Mouse (Mus musculus) heart, embryonic 12.5 days (tissue): ENCODE results near the gene Ubxn11. TPM values are rescaled to one million over a fixed set of nuclear protein-coding genes. Genes with fewer than 3 reads are reported as not detected.
"Not testable (repeated sequence)": the region's sequence is repeated elsewhere in the genome, so short reads cannot be mapped to it uniquely, and the experiment has no call there.

Experiments used
- ATAC-seq: fragments of 200-750 bp; cut with Nextera tagmentation; 2 replicates; pipeline ENCODE4 v1.8.0; 2017; ENCODE audit warnings: moderate TSS enrichment, moderate library complexity; ENCODE audit not compliant: insufficient number of reproducible peaks, low FRiP score
- H3K27ac ChIP-seq: fragments of 300-500 bp; sonication (generic); 2 replicates; pipeline ENCODE4 v1.5.1; 2016; ENCODE audit warnings: mild to moderate bottlenecking, moderate library complexity; ENCODE audit not compliant: poor library complexity, severe bottlenecking
- H3K27me3 ChIP-seq: fragments of 300-500 bp; sonication (generic); replicated peaks from 2 replicates; pipeline ENCODE4 v1.6.1; 2016; ENCODE audit warnings: mild to moderate bottlenecking, moderate library complexity
- H3K36me3 ChIP-seq: fragments of 300-500 bp; sonication (generic); 2 replicates; pipeline ENCODE4 v1.6.1; 2016; ENCODE audit warnings: mild to moderate bottlenecking, moderate library complexity
- H3K4me1 ChIP-seq: fragments of 300-500 bp; sonication (generic); replicated peaks from 2 replicates; pipeline ENCODE4 v1.6.1; 2016; ENCODE audit warnings: mild to moderate bottlenecking
- H3K4me2 ChIP-seq: fragments of 300-500 bp; sonication (generic); 2 replicates; pipeline ENCODE4 v1.6.1; 2016; ENCODE audit warnings: mild to moderate bottlenecking, moderate library complexity
- H3K4me3 ChIP-seq: fragments of 300-500 bp; sonication (generic); 2 replicates; pipeline ENCODE4 v1.5.1; 2016; ENCODE audit warnings: mild to moderate bottlenecking
- H3K9ac ChIP-seq: fragments of 300-500 bp; sonication (generic); 2 replicates; pipeline ENCODE4 v1.6.1; 2016; ENCODE audit warnings: mild to moderate bottlenecking, moderate library complexity
- H3K9me3 ChIP-seq: fragments of 300-500 bp; sonication (generic); replicated peaks from 2 replicates; pipeline ENCODE4 v1.6.1; 2016; ENCODE audit warnings: mild to moderate bottlenecking, moderate library complexity
- WGBS: fragments of 180-500 bp; shearing (Covaris S2); methylation state at CpG from one replicate; pipeline ENCODE4 v1.1.7; 2016; 5-methylcytosine and 5-hydroxymethylcytosine counted together
- polyA plus RNA-seq: library from polyadenylated mRNA; unstranded; fragments of >200 nt; fragmentation: Nextera tagmentation; extraction: Ambion mirVana; gene quantifications from 2 replicates; pipeline ENCODE4 v1.2.1, GENCODE M21; 2016

Gene Ubxn11
- polyA plus RNA-seq, 1 experiment from 2014 or later: 2.7 TPM

DNA sequence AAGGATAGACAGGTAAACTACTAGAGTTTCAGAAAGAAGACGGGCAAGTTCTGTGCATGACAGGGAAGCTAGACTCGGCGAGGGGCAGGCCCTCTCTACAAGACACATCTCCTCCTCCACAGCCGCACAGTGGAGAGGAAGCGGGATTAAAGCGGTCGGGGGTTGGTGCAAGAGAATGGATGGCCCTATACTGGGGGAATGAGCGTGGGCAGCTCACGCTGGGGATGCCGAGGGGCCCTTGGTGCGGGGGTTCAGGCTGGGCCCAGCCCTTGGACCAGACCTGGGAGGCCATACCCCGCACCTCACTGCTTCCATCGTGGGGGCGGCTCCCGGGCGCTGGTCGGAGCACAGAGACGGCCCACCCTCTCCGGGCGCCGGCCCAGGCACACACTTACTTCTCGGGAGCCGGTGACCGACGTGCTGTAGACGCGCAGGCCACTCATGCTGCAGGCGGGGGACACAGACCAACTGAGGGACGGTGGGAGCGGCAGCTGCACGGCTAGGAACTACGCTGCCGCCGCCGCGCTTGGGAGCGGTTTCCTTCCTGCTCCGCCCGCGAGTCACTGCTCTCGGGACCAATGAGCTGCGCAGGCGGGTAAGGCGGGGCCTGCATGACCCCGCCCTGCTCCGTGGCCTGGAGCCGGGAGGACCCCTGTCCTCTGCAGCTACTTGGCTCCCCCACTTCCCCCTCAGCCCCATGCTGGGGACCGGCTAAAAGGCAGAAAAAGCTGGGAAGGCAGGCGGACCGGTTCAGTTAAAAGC, 26.0 kb downstream of the Ubxn11 start, which contains the start of gene Sh3bgrl3:
TSS of gene Sh3bgrl3 (minus strand) at position 569 of the 762 bp plus-strand sequence.
- Histone ChIP-seq H3K4me1 (peaks cover 44% of the 10 kb centered on the region), H3K27ac (peak within 1 kb of the TSS; percentile 86), H3K9ac (peak within 1 kb of the TSS; percentile 86), H3K9me3 (no peaks in the 10 kb centered on the region), H3K4me2 (peak within 1 kb of the TSS; percentile 90), H3K36me3 (peaks cover 21% of the 10 kb centered on the region), H3K4me3 (peak within 1 kb of the TSS; percentile 88), H3K27me3 (no peaks in the 10 kb centered on the region; the same call in 1 of the 2 replicates)
- WGBS: under 1% methylated on average over 50 of the region's 50 CpGs
- ATAC-seq: peak; percentile 92

DNA sequence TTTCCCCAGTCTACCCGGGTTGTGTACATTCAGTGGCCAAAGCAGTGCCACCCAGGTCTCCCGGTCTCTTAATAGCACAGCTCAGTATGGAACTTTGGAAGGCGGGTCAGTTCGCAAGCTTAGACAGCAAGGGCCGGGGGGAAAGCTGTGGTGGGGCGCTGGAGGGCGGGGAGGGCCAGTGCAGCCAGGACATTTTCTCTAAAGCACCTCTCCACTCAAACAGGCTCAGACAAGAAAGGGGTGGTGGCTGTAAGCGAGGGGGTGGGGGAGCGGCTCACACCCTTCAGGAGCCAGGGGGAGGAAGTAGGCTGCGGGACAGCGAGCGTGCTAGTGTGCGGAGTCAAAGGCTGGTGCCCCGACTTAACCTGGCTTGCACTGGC, 26.6 kb downstream of the Ubxn11 start:
- 2% methylated on average over 14 of the region's 14 CpGs for WGBS
- H3K9me3 ChIP-seq: no peaks in the 10 kb centered on the region
- H3K4me3 ChIP-seq: peak overlapping the region; percentile 88
- peak overlapping the region; percentile 86 for H3K27ac ChIP-seq
- H3K4me1 ChIP-seq: peaks cover 42% of the 10 kb centered on the region
- peak; percentile 53 for ATAC-seq
- H3K36me3 ChIP-seq: peaks cover 21% of the 10 kb centered on the region
- no peaks in the 10 kb centered on the region for H3K27me3 ChIP-seq
- H3K9ac ChIP-seq: peak overlapping the region; percentile 86
- peak overlapping the region; percentile 90 for H3K4me2 ChIP-seq

DNA sequence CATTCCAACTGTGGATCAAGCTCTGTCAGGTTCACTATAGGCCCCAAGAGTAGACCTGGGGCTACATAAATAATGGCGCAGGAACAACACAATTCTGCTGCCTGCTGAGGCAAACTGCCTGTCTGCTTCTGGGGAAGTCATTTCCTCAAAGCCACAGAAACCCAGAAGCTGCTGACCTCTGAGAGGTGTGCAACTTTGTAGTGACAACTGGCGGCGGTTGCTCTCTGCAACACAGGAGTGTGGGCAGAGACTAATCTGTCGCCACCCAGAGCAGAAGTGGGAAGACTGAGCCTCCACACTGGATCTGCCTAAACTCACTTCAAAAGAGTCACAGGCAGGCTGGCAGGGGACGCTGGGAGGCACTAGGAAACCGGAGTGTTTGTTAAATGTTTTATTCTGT, 27.1 kb downstream of the Ubxn11 start:
- H3K9ac ChIP-seq: peak overlapping the region; percentile 86; the same call in 1 of the 2 replicates

DNA sequence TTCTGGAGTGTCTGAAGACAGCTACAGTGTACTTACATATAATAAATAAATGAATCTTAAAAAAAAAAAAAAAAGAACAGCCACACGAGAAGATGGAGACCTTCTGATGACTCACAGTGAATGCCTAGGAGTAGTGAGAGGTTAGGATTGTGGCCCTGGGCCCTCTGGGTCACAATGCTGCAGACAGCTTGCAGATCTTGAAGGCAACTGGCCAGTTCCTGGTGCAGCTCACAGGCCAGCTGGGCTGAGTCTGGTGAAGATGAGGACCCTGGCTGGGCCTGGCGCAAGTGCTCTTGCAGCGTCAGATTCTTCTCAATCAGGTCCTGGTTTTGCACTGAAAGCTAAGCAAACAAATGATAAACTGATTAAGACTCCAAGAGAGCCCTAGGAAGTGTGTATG, 29.7 kb downstream of the Ubxn11 start:
- no peak for ATAC-seq
- 81% methylated on average over 3 of the region's 3 CpGs for WGBS

More for the DNA sequence above, 27.1 kb downstream of the Ubxn11 start:
- WGBS: 21% methylated on average over 6 of the region's 6 CpGs
- Histone ChIP-seq H3K4me2 (peak overlapping the region; percentile 90), H3K4me1 (peaks cover 37% of the 10 kb centered on the region), H3K36me3 (peaks cover 21% of the 10 kb centered on the region), H3K27me3 (no peaks in the 10 kb centered on the region), H3K27ac (peak overlapping the region; percentile 86; the same call in 1 of the 2 replicates), H3K9me3 (no peaks in the 10 kb centered on the region), H3K4me3 (peak overlapping the region; percentile 88; the same call in 1 of the 2 replicates)
- no peak for ATAC-seq

DNA sequence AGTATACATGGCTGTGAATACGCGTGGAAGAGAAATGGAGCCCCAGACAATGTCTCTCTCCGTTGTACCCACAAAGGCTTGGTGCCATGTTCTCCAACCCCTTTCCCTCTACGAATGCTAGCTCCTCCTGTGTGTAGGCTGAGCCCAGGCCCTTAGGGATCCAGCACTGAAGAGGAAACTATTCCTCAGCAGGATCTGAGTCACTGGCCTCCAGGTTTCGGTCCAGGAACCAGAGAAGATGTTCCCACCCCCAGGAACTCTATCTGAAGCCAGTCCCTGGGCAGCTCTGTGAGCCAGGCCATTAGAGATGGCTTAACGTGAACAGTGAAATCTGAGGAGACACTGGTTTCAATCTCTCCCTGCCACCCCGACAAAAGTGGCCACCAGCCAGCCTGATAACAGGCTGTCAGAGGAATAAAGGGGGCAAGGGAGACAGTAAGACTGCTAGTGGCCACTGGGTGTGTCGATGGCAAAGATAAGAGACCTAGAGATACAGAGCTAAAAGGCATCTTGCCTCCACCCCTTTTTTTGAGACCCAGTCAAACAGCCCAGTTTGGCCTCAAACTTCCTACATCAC, 30.2 kb downstream of the Ubxn11 start:
- no peak overlapping the region for H3K4me3 ChIP-seq
- no peak overlapping the region for H3K9ac ChIP-seq
- WGBS: 53% methylated on average over 8 of the region's 8 CpGs
- no peak overlapping the region; the same call in 1 of the 2 replicates for H3K27ac ChIP-seq
- peaks cover 18% of the 10 kb centered on the region for H3K36me3 ChIP-seq
- ATAC-seq: no peak
- H3K4me2 ChIP-seq: no peak overlapping the region
- no peaks in the 10 kb centered on the region for H3K27me3 ChIP-seq
- no peaks in the 10 kb centered on the region for H3K9me3 ChIP-seq
- H3K4me1 ChIP-seq: peaks cover 36% of the 10 kb centered on the region

More for the DNA sequence above, 29.7 kb downstream of the Ubxn11 start:
- no peak overlapping the region for H3K4me3 ChIP-seq
- H3K9me3 ChIP-seq: no peaks in the 10 kb centered on the region
- H3K36me3 ChIP-seq: peaks cover 15% of the 10 kb centered on the region
- H3K9ac ChIP-seq: no peak overlapping the region
- peaks cover 38% of the 10 kb centered on the region for H3K4me1 ChIP-seq
- H3K4me2 ChIP-seq: no peak overlapping the region
- H3K27ac ChIP-seq: no peak overlapping the region
- no peaks in the 10 kb centered on the region for H3K27me3 ChIP-seq

DNA sequence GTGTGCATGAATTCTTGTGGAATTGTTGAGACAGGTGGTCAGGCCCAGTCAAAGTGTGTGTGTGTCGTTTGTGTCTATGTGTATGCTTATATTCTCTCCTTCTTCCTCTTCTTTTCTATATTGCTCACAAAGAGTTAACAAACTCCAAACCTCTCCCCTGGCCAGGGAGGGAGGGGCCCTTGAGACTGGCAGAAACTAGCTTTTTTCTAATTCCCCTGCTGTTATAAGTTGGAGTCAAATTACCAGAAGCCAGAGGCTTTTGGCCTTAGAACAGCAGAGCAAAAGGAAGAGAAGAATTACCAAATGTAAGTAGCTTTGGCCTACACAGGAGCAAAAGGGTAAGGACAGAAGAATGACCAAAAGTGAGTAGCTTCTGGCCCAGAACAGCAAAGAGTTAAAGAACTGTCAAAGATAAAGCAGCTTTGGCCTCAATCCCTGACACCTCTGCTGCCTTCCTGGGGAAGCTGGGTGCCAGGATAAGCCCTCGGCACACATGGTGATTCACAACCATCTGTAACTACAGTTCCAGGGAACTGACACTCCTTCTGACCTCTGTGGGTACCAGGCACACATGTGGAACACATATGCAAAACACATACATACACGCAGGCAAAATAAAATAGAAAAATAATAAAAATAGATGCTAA, 34.0 kb downstream of the Ubxn11 start:
- Histone ChIP-seq H3K9me3 (no peaks in the 10 kb centered on the region), H3K4me1 (peaks cover 17% of the 10 kb centered on the region), H3K27me3 (no peaks in the 10 kb centered on the region), H3K9ac (no peak overlapping the region; the same call in 1 of the 2 replicates), H3K4me2 (no peak overlapping the region), H3K27ac (no peak overlapping the region), H3K4me3 (no peak overlapping the region), H3K36me3 (peaks cover 14% of the 10 kb centered on the region)
- ATAC-seq: no peak
- 28% methylated on average over 3 of the region's 3 CpGs for WGBS

DNA sequence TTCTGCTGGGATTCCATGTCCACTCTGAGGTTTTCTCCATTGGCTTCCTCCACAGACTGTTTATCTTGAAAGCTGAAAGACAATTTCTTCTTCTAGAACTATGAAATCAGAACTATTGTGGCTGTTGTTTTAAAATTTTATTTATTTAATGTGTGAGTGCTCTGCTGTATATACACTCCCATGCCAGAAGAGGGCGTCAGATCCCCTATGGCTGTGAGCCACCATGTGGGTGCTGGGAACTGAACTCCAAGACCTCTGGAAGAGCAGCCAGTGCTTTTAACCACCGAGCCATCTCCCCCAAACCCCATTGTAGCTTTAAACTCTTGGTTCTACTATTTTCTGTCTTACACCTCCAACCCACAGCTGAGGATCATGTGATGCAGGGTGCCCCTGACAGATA, 36.5 kb downstream of the Ubxn11 start:
- no peaks in the 10 kb centered on the region for H3K9me3 ChIP-seq
- peaks cover 14% of the 10 kb centered on the region for H3K4me1 ChIP-seq
- ATAC-seq: no peak
- H3K36me3 ChIP-seq: peaks cover 19% of the 10 kb centered on the region
- no peak overlapping the region for H3K9ac ChIP-seq
- no peak overlapping the region for H3K4me2 ChIP-seq
- WGBS: 79% methylated on average over 2 of the region's 2 CpGs
- H3K27ac ChIP-seq: no peak overlapping the region
- no peaks in the 10 kb centered on the region for H3K27me3 ChIP-seq
- no peak overlapping the region for H3K4me3 ChIP-seq

DNA sequence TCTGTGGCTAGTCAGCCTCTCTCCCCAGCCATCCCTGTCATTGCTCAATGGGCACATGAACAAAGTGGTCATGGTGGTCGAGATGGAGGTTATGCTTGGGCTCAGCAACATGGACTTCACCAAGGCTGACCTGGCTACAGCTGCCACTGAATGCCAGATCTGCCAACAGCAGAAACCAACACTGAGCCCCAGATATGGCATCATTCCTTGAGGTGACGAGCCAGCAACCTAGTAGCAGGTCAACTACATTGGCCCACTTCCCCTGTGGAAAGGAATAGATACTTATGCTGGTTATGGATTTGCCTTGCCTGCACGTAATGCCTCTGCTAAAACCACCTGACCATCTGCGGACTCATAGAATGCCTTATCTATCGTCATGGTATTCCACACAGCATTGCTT, 41.9 kb downstream of the Ubxn11 start:
- H3K9ac ChIP-seq, H3K27me3 ChIP-seq, H3K4me3 ChIP-seq, H3K9me3 ChIP-seq, H3K4me2 ChIP-seq, ATAC-seq, H3K27ac ChIP-seq, H3K4me1 ChIP-seq: not testable (repeated sequence)
- H3K36me3 ChIP-seq: peaks cover 49% of the 10 kb centered on the region
- WGBS: 85% methylated on average over 5 of the region's 5 CpGs

DNA sequence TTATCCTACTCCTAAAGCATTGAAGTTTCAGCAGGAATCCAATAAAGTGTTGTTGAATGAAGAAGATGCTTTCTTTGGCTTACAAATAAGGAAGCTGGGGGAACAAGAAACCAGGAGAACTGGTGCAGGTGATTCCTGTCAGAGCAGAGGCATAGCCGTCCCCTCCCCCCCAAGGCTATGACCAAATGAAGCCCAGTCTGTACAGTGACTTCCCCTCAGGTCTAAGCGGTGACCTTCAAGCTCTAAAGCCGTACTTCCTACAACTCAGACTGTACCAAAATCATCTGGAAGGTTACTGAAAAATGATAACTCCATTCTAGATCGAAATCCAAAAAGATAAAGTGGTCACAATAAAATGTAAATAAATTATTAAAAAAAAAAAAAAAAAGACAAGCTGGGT, 47.0 kb downstream of the Ubxn11 start:
- no peak overlapping the region for H3K27ac ChIP-seq
- no peak overlapping the region for H3K9ac ChIP-seq
- no peak for ATAC-seq
- WGBS: 92% methylated on average over 4 of the region's 4 CpGs
- peaks cover 82% of the 10 kb centered on the region for H3K36me3 ChIP-seq
- no peaks in the 10 kb centered on the region for H3K9me3 ChIP-seq
- H3K4me3 ChIP-seq: no peak overlapping the region
- H3K4me2 ChIP-seq: no peak overlapping the region
- no peaks in the 10 kb centered on the region for H3K4me1 ChIP-seq
- H3K27me3 ChIP-seq: no peaks in the 10 kb centered on the region

DNA sequence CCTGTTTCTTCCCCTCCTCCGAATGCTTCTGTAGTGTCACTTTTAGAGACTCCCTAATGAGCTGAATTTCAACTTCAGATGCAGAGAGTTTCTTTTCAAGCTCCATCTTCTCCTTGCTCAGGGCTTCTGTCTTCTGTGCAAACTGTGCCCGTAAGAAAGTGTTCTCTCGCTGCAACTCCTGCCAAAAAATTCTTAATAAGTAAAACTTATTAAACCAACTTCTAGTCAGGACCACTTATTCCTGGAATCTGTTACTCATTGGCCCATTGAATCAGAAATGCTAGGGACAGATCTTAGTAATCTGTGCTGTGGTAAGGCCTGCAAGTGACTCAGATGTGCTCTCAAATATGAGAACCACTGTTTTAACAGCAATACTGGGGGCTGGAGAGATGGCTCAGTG, 49.7 kb downstream of the Ubxn11 start:
- ATAC-seq: no peak
- H3K4me1 ChIP-seq: peaks cover 7% of the 10 kb centered on the region
- no peaks in the 10 kb centered on the region for H3K9me3 ChIP-seq
- H3K9ac ChIP-seq: no peak overlapping the region
- H3K4me3 ChIP-seq: no peak overlapping the region
- no peak overlapping the region for H3K27ac ChIP-seq
- H3K36me3 ChIP-seq: peaks cover 77% of the 10 kb centered on the region
- no peak overlapping the region for H3K4me2 ChIP-seq
- 84% methylated on average over 3 of the region's 3 CpGs for WGBS
- no peaks in the 10 kb centered on the region for H3K27me3 ChIP-seq

DNA sequence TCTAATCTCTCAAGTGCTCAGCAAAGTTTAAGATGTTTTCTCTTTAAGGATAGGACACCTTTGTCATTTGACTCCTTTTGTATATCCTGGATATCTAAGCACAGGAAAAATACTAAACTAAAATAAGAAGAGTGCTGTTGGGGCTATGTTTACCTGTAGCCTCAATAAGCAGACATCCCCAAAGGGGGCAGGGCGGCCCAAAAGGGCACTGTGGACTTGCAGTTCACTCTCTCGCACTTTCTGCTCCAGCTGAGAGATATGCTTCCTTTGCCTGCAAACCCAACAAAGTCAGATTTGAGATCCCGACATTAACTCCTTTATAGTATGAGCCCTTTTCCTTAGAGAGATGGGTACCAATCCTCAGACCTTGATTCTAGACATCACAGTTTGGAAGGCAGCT, 51.3 kb downstream of the Ubxn11 start:
- peaks cover 62% of the 10 kb centered on the region for H3K36me3 ChIP-seq
- WGBS: 86% methylated on average over 3 of the region's 3 CpGs
- no peak overlapping the region for H3K27ac ChIP-seq

More for the DNA sequence above, 51.3 kb downstream of the Ubxn11 start:
- H3K4me1 ChIP-seq: peaks cover 12% of the 10 kb centered on the region
- no peaks in the 10 kb centered on the region for H3K9me3 ChIP-seq
- H3K4me2 ChIP-seq: no peak overlapping the region
- no peaks in the 10 kb centered on the region for H3K27me3 ChIP-seq
- H3K9ac ChIP-seq: no peak overlapping the region
- no peak overlapping the region for H3K4me3 ChIP-seq
- ATAC-seq: no peak
